Mouse (Mus musculus): ENCODE results near the gene Arsb. TPM values are rescaled to one million over a fixed set of nuclear protein-coding genes. Genes with fewer than 3 reads are reported as not detected.
A peak's percentile ranks its signal among the peaks of the same experiment; 100 is the strongest.

Arsb gene
- 18.5 and 21.8 TPM in 2 replicates for polyA plus RNA-seq (2012; ENCODE audit: insufficient read depth, insufficient read length, missing spikeins)

DNA sequence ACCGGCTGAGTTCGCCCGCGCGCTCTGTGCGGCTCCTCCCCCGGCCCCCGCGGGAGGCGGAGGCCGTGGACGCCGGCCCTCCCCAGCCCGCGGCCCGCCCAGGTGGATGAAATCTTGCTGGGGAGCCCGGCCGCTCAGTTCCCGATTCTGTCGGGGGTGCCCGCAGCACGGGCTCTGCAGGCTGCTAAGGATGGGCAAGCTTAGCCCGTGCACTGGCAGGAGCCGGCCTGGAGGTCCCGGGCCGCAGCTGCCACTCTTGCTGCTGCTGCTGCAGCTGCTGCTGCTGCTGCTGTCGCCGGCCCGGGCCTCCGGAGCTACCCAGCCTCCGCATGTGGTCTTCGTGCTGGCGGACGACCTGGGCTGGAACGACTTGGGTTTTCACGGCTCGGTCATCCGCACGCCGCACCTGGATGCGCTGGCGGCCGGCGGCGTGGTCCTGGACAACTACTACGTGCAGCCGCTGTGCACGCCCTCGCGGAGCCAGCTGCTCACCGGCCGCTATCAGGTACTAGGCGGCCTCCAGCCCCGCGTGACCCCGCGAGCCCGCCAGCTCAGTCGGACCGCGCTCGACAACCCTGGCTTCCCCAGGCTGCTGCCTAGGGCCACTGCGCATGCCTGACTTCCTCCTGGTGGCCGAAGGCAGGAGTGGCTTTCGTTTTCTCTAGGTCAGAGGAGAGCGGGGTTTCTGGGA lies at the start of gene Arsb:
Arsb (plus strand) TSS at position 43 of the 691 bp plus-strand sequence.
- peak within 1 kb of the TSS; percentile 47 for H3K27ac ChIP-seq (ENCODE audit: insufficient read depth, low read depth, low read length)
- peaks cover 17% of the 10 kb centered on the region for H3K4me1 ChIP-seq (ENCODE audit: control insufficient read depth, insufficient read depth, low read length)
- H3K4me3 ChIP-seq (ENCODE audit: insufficient read depth, low read length): peak within 1 kb of the TSS; percentile 88
- no peak for TF ChIP-seq CTCF (IDR thresholded peaks at IDR 0.05; ENCODE audit: low read depth, low read length)
- no peak; the same call in 1 of the 2 replicates for TF ChIP-seq POLR2A (IDR thresholded peaks at IDR 0.05; ENCODE audit: borderline replicate concordance, low read depth, low read length)

DNA sequence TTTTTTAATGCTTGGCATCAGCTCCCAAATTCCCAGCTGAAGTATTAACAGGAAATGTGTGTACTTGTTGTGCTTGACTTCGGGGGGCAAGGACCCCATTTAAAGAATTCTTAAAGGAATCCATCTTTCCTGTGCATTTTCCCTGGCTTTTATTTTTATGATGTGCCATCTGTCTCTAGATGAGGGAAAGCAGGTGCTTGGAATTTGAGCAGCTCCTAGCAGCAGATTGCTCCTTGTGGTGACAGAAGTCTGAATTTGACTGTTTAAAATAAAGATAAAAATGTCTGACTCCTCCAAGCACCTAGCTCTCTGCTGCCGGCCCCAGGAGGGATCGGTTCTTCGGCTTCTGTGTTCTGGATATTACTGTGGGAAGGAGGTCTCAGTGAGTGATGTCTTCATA lies 49.5 kb upstream of the Arsb start:
- Histone ChIP-seq H3K4me3 (ENCODE audit: insufficient read depth, low read length) (no peak overlapping the region), H3K27ac (ENCODE audit: insufficient read depth, low read depth, low read length) (no peak overlapping the region), H3K4me1 (ENCODE audit: control insufficient read depth, insufficient read depth, low read length) (peaks cover 2% of the 10 kb centered on the region; the same call in 1 of the 2 replicates)
- TF ChIP-seq CTCF (IDR thresholded peaks at IDR 0.05; ENCODE audit: low read depth, low read length) (no peak), POLR2A (IDR thresholded peaks at IDR 0.05; ENCODE audit: borderline replicate concordance, low read depth, low read length) (no peak)

- no peak for TF ChIP-seq CTCF (IDR thresholded peaks at IDR 0.05; ENCODE audit: low read depth, low read length)
- TF ChIP-seq POLR2A (IDR thresholded peaks at IDR 0.05; ENCODE audit: borderline replicate concordance, low read depth, low read length): no peak
- no peaks in the 10 kb centered on the region for H3K4me1 ChIP-seq (ENCODE audit: control insufficient read depth, insufficient read depth, low read length)
- H3K27ac ChIP-seq (ENCODE audit: insufficient read depth, low read depth, low read length): no peak overlapping the region
- H3K4me3 ChIP-seq (ENCODE audit: insufficient read depth, low read length): no peak overlapping the region
Observed at GRCm38 (mm10) chr13:93723455-93723854, 48.0 kb upstream of the Arsb start.

DNA sequence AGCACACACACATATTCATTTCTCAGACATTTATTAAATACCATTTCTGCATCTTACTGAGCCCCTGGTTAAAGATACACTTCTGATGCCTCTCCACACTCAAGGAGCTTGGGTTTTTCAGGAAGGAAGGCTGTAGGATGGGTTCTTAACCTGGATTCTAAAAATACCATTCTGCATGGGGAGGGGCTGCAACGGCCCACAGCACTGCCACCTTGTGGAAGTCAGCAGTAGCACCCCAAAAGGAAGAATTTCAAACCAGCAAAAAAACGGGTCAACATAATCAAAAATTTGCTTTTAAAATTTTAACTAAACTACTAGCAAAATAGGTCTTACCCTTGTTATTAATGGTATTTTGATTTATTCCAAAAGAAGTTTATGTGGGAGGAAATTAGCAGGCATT lies 47.2 kb upstream of the Arsb start:
- Histone ChIP-seq H3K4me1 (ENCODE audit: control insufficient read depth, insufficient read depth, low read length) (no peaks in the 10 kb centered on the region), H3K4me3 (ENCODE audit: insufficient read depth, low read length) (no peak overlapping the region), H3K27ac (ENCODE audit: insufficient read depth, low read depth, low read length) (no peak overlapping the region)
- no peak for TF ChIP-seq POLR2A (IDR thresholded peaks at IDR 0.05; ENCODE audit: borderline replicate concordance, low read depth, low read length)
- peak; percentile 83 for TF ChIP-seq CTCF (IDR thresholded peaks at IDR 0.05; ENCODE audit: low read depth, low read length)

GRCm38 (mm10) chr13:93735131-93735636 lies 36.2 kb upstream of the Arsb start:
- Histone ChIP-seq H3K27ac (ENCODE audit: insufficient read depth, low read depth, low read length) (no peak overlapping the region), H3K4me3 (ENCODE audit: insufficient read depth, low read length) (no peak overlapping the region), H3K4me1 (ENCODE audit: control insufficient read depth, insufficient read depth, low read length) (no peaks in the 10 kb centered on the region)
- TF ChIP-seq POLR2A (IDR thresholded peaks at IDR 0.05; ENCODE audit: borderline replicate concordance, low read depth, low read length) (no peak), CTCF (IDR thresholded peaks at IDR 0.05; ENCODE audit: low read depth, low read length) (no peak)

DNA sequence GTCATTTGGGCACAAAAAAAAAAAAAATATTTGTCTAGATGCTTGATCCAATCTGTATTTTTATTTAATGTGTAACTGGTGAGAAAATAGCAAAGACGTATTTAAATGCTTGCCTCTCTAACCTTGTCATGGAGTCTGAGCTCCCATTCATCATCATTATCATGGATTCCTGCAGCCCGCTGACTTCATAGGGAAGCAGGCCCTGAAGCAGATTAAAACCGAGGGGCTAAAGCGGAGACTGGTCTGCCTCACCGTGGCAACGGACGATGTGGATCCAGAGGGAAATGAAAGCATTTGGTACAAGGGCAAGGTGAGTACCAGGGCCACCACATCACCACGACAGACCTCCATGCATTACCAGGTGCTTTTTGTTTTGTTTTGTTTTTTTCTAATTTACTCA lies 27.3 kb upstream of the Arsb start:
- no peaks in the 10 kb centered on the region for H3K4me1 ChIP-seq (ENCODE audit: control insufficient read depth, insufficient read depth, low read length)
- no peak overlapping the region for H3K27ac ChIP-seq (ENCODE audit: insufficient read depth, low read depth, low read length)
- H3K4me3 ChIP-seq (ENCODE audit: insufficient read depth, low read length): no peak overlapping the region
- TF ChIP-seq CTCF (IDR thresholded peaks at IDR 0.05; ENCODE audit: low read depth, low read length): no peak
- TF ChIP-seq POLR2A (IDR thresholded peaks at IDR 0.05; ENCODE audit: borderline replicate concordance, low read depth, low read length): no peak

DNA sequence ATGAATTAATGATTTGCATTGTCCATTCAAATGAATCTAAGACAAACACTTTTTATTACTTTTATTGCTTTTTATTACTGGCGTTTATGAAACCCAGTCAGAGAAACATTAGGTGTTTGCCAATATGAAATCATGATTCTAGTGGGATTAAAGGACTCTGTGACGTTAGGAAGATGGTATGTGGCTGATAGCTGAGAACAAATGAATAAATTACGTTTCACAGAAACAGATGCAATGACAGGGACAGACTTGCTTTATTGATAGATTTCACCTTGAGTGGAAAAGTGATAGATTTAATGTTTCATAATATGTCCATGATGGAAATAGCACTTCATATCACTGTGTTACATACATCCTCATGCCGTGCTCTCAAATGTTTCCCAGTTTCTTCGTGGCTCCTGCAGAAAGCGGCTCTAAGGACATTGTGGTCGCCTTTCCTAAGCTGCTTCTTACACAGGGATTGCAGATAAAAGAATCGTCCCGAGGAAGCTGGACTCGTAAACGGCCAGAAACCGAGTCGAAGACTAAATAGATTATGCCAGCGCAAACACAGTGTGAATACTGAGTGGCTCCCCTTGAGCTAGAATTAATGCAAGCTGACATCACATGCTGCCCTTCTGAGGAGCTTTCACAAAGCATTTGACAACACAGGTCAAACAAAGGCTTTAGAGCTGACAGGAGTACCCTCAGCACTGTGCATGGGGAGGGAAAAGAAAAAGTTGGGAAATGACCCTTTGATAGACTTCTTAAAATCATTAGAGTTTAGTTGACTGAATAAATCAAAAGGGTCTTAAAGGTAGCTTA lies 18.6 kb upstream of the Arsb start:
- TF ChIP-seq POLR2A (IDR thresholded peaks at IDR 0.05; ENCODE audit: borderline replicate concordance, low read depth, low read length): no peak
- TF ChIP-seq CTCF (IDR thresholded peaks at IDR 0.05; ENCODE audit: low read depth, low read length): no peak
- peaks cover 7% of the 10 kb centered on the region for H3K4me1 ChIP-seq (ENCODE audit: control insufficient read depth, insufficient read depth, low read length)
- no peak overlapping the region for H3K4me3 ChIP-seq (ENCODE audit: insufficient read depth, low read length)
- no peak overlapping the region for H3K27ac ChIP-seq (ENCODE audit: insufficient read depth, low read depth, low read length)

- no peak for TF ChIP-seq POLR2A (IDR thresholded peaks at IDR 0.05; ENCODE audit: borderline replicate concordance, low read depth, low read length)
- TF ChIP-seq CTCF (IDR thresholded peaks at IDR 0.05; ENCODE audit: low read depth, low read length): no peak
- Histone ChIP-seq H3K4me1 (ENCODE audit: control insufficient read depth, insufficient read depth, low read length) (peaks cover 7% of the 10 kb centered on the region), H3K4me3 (ENCODE audit: insufficient read depth, low read length) (no peak overlapping the region), H3K27ac (ENCODE audit: insufficient read depth, low read depth, low read length) (no peak overlapping the region)
Observed at GRCm38 (mm10) chr13:93755084-93755483, 16.3 kb upstream of the Arsb start.

- no peak for TF ChIP-seq POLR2A (IDR thresholded peaks at IDR 0.05; ENCODE audit: borderline replicate concordance, low read depth, low read length)
- no peak for TF ChIP-seq CTCF (IDR thresholded peaks at IDR 0.05; ENCODE audit: low read depth, low read length)
- H3K4me3 ChIP-seq (ENCODE audit: insufficient read depth, low read length): no peak overlapping the region
- peaks cover 7% of the 10 kb centered on the region for H3K4me1 ChIP-seq (ENCODE audit: control insufficient read depth, insufficient read depth, low read length)
- H3K27ac ChIP-seq (ENCODE audit: insufficient read depth, low read depth, low read length): no peak overlapping the region
Observed at GRCm38 (mm10) chr13:93756674-93757073, 14.8 kb upstream of the Arsb start.

GRCm38 (mm10) chr13:93757514-93757913 lies 13.9 kb upstream of the Arsb start:
- H3K4me1 ChIP-seq (ENCODE audit: control insufficient read depth, insufficient read depth, low read length): peaks cover 7% of the 10 kb centered on the region
- H3K27ac ChIP-seq (ENCODE audit: insufficient read depth, low read depth, low read length): no peak overlapping the region
- no peak overlapping the region for H3K4me3 ChIP-seq (ENCODE audit: insufficient read depth, low read length)
- TF ChIP-seq POLR2A (IDR thresholded peaks at IDR 0.05; ENCODE audit: borderline replicate concordance, low read depth, low read length): no peak
- TF ChIP-seq CTCF (IDR thresholded peaks at IDR 0.05; ENCODE audit: low read depth, low read length): no peak
